Mouse (Mus musculus): Measurements from ENCODE around the gene Olfr348.

Gene Olfr348

GRCm38 (mm10) chr2:36783976-36784375 is at the start of gene Olfr348:
Gene Olfr348, plus strand, starts transcription at chr2:36784276.
- no peak for DNase-seq (ENCODE audit: low read depth, low spot score)

- peak; percentile 3 for DNase-seq (ENCODE audit: low read depth, low spot score)
Observed at GRCm38 (mm10) chr2:36736226-36736625, 47.9 kb upstream of the Olfr348 start.

DNA sequence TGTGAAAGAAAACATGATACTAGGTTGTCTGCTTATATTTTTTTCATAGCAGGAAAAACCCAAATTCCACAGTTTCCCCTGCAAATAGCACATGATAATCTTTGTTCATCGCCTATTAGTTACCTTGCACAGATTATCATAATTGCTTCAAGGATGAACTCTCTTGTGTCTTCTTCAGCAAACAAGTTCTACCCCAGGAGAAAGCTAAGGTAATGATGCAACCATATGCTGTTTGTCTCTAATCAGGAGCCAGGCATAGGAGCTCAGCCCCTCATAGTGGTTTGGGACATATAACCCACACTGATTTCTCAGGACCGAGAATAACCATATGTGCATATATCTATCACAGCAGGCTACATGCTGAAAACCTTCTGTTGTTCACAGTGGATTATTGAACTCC is 6.2 kb downstream of the Olfr348 start, which contains the start of gene Olfr50:
Olfr50 (plus strand) TSS at position 301 of the 400 bp plus-strand sequence.
- DNase-seq (ENCODE audit: low read depth, low spot score), result no peak

GRCm38 (mm10) chr2:36816932-36817331 is 32.9 kb downstream of the Olfr348 start, which contains the start of gene Olfr3:
Gene Olfr3, minus strand, starts transcription at chr2:36817032.
- DNase-seq (ENCODE audit: low read depth, low spot score), result no peak
